Mouse (Mus musculus) ES-E14 (cell line): Measurements from ENCODE around the gene Ttyh2. TPM values are rescaled to one million over a fixed set of nuclear protein-coding genes. Genes with fewer than 3 reads are reported as not detected.
"Not testable (repeated sequence)": the region's sequence is repeated elsewhere in the genome, so short reads cannot be mapped to it uniquely, and the experiment has no call there.

Experiments used
- DNase-seq: peaks from one replicate; pipeline ENCODE4 v3.0.0-alpha.2; 2013; ENCODE audit warnings: low read depth, low spot score
- H3K27ac ChIP-seq: 2 replicates; pipeline ENCODE4 v1.5.1; 2012; ENCODE audit warnings: low read depth, mild to moderate bottlenecking, low read length, moderate library complexity, mixed read lengths; ENCODE audit not compliant: poor library complexity, insufficient read depth, severe bottlenecking
- H3K36me3 ChIP-seq: 2 replicates; pipeline ENCODE4 v1.6.1; 2012; ENCODE audit warnings: mild to moderate bottlenecking, low read length, moderate library complexity, mixed read lengths; ENCODE audit not compliant: control insufficient read depth, poor library complexity, insufficient read depth, severe bottlenecking
- H3K4me1 ChIP-seq, 2 experiments: fragments of 150-350 bp in 1 of 2; sonication (generic) in 1 of 2; 2 replicates each; pipeline ENCODE4 v1.6.1; 2012; ENCODE audit warnings: low read length in 2 of 2, mild to moderate bottlenecking in 1 of 2, mixed read lengths in 1 of 2; ENCODE audit not compliant: control insufficient read depth in 2 of 2, insufficient read depth in 2 of 2, poor library complexity in 1 of 2
- H3K4me3 ChIP-seq, 2 experiments: fragments of 150-350 bp in 1 of 2; sonication (generic) in 1 of 2; 2 replicates each; pipeline ENCODE4 v1.5.1; 2012; ENCODE audit warnings: low read length in 2 of 2, low read depth in 1 of 2, mild to moderate bottlenecking in 1 of 2, mixed read lengths in 1 of 2; ENCODE audit not compliant: insufficient read depth in 1 of 2, poor library complexity in 1 of 2, severe bottlenecking in 1 of 2
- H3K9ac ChIP-seq: 2 replicates; pipeline ENCODE4 v1.6.1; 2012; ENCODE audit warnings: low read depth, mild to moderate bottlenecking, low read length, mixed read lengths; ENCODE audit not compliant: poor library complexity, insufficient read depth, severe bottlenecking
- H3K9me3 ChIP-seq: fragments of 150-350 bp; sonication (generic); 2 replicates; pipeline ENCODE4 v1.6.1; 2012; ENCODE audit warnings: low read depth, mild to moderate bottlenecking, low read length; ENCODE audit not compliant: control insufficient read depth, insufficient read depth
- CHD2 ChIP-seq: IDR thresholded peaks from 2 replicates; pipeline ENCODE4 v1.6.1; 2014; ENCODE audit warnings: mild to moderate bottlenecking, low read depth, low read length, inconsistent platforms
- HCFC1 ChIP-seq: IDR thresholded peaks from 2 replicates; pipeline ENCODE4 v1.6.1; 2012; ENCODE audit warnings: low read length, inconsistent platforms, borderline replicate concordance; ENCODE audit not compliant: insufficient read depth
- MAFK ChIP-seq: IDR thresholded peaks from 2 replicates; pipeline ENCODE4 v1.6.1; 2014; ENCODE audit warnings: mild to moderate bottlenecking, low read depth, low read length, inconsistent platforms; ENCODE audit not compliant: insufficient read depth
- ZC3H11A ChIP-seq: IDR thresholded peaks from 2 replicates; pipeline ENCODE4 v1.6.1; 2012; ENCODE audit warnings: low read depth, mild to moderate bottlenecking, inconsistent platforms, low read length, borderline replicate concordance
- ZNF384 ChIP-seq: IDR thresholded peaks from 2 replicates; pipeline ENCODE4 v1.6.1; 2012; ENCODE audit warnings: low read depth, low read length, inconsistent platforms
- in situ Hi-C, 2 experiments: fragments of 600-800 bp; cut with MboI; formaldehyde crosslinking; loops; one replicate each; pipeline ENCODE4 v1.15.1; 2025; ENCODE audit warnings: low sequenced_read_pairs in 2 of 2, inconsistent platforms in 1 of 2; ENCODE audit not compliant: unreplicated experiment in 2 of 2
- total RNA-seq: library from RNA; depleted of rRNA; stranded (reverse); fragments of 300-350 nt; gene quantifications from 2 replicates; pipeline ENCODE4 v1.2.3, GENCODE M21; 2012

Gene Ttyh2
- total RNA-seq, 1 experiment: 16.7 TPM

DNA sequence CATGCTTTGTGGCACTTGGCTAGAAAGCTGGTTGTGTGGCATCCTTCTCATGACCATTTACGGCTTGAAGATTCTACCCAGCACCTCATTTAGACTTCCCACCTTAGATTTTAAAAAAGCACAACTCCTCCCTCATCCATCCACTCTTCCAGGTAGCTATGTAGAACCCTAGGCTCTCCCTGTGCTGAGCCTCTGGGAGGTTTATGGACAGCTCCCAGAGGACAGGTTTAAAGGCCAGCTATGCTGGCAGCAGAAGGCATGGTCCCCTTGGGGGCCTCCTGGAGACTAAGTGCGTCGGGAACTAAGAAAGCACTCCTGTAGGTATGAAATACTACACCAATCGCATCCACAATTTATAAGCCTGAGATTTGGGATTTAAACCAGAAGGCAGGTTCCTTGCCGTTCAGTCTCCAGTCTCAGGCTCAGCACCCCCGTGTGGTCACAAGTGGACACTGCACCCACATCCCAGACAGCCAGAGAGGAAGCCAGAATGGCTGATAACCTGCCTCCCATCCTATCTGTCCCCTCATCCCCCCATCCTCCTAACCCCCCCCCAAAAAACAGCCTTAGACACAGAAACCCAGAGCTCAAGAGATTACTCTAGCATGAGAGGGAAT, 12.4 kb upstream of the Ttyh2 start:
- DNase-seq: no peak
- Histone ChIP-seq H3K27ac (no peak overlapping the region), H3K9me3 (no peaks in the 10 kb centered on the region), H3K4me3 (no peak overlapping the region), H3K36me3 (no peaks in the 10 kb centered on the region), H3K4me1 (peaks cover 0 to 7% of the 10 kb centered on the region in 2 experiments; a peak in 1 of 4 replicates), H3K9ac (no peak overlapping the region)
- in situ Hi-C loops: no loop called here
- TF ChIP-seq MAFK (no peak), ZNF384 (no peak), CHD2 (no peak), ZC3H11A (no peak), HCFC1 (no peak)

- TF ChIP-seq MAFK: no peak
- no peak for TF ChIP-seq ZNF384
- no peak for TF ChIP-seq HCFC1
- TF ChIP-seq CHD2: no peak
- TF ChIP-seq ZC3H11A: no peak
Observed at GRCm38 (mm10) chr11:114664164-114664563, 11.1 kb upstream of the Ttyh2 start.

GRCm38 (mm10) chr11:114665463-114665862, 9.8 kb upstream of the Ttyh2 start:
- TF ChIP-seq CHD2 (no peak), MAFK (no peak), ZC3H11A (no peak), ZNF384 (no peak), HCFC1 (no peak)
- no peaks in the 10 kb centered on the region for H3K9me3 ChIP-seq
- no peak for DNase-seq
- no peak overlapping the region for H3K27ac ChIP-seq
- in situ Hi-C loops: no loop called here
- no peak overlapping the region for H3K9ac ChIP-seq
- no peak overlapping the region for H3K4me3 ChIP-seq
- peaks cover 0 to 7% of the 10 kb centered on the region in 2 experiments; a peak in 1 of 4 replicates for H3K4me1 ChIP-seq
- H3K36me3 ChIP-seq: peaks cover 17% of the 10 kb centered on the region

More at GRCm38 (mm10) chr11:114664164-114664563, 11.1 kb upstream of the Ttyh2 start:
- no peak overlapping the region for H3K27ac ChIP-seq
- no peak overlapping the region for H3K9ac ChIP-seq
- no peak overlapping the region for H3K4me3 ChIP-seq
- in situ Hi-C loops: no loop called here
- DNase-seq: no peak
- peaks cover 4% of the 10 kb centered on the region for H3K36me3 ChIP-seq
- H3K4me1 ChIP-seq: peaks cover 0 to 7% of the 10 kb centered on the region in 2 experiments; a peak in 1 of 4 replicates
- H3K9me3 ChIP-seq: no peaks in the 10 kb centered on the region

DNA sequence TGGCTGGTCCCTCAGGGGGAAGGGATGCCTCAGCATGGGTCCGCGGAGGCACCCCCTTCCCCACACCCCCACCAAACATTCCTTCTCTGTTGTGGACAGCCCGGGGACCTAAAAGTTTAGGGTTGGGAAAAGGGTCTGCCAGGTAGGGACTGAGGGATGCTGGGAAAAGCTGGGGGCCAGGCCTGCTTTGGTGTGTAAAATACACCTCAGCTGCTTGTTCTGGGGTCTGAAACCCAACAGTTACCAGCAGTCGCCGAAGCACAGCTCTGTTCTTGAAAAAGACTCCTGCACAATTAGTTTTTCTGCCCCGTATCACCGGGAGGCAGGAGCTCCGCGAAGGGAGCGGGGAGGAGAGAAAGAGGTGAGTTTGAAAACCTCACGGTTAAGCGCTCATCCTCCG, 8.4 kb upstream of the Ttyh2 start:
- no peak for TF ChIP-seq ZNF384
- TF ChIP-seq MAFK: no peak
- no peak for TF ChIP-seq CHD2
- TF ChIP-seq ZC3H11A: no peak
- TF ChIP-seq HCFC1: no peak
- Histone ChIP-seq H3K4me3 (peak overlapping the region; percentile 15 to 19; a peak in 2 of 4 replicates), H3K9me3 (no peaks in the 10 kb centered on the region), H3K9ac (peak overlapping the region; percentile 52; the same call in 1 of the 2 replicates), H3K4me1 (peaks cover 0 to 12% of the 10 kb centered on the region in 2 experiments; a peak in 1 of 4 replicates), H3K27ac (no peak overlapping the region), H3K36me3 (peaks cover 29% of the 10 kb centered on the region)
- in situ Hi-C loops: no loop called here
- no peak for DNase-seq

GRCm38 (mm10) chr11:114667236-114667931, 7.8 kb upstream of the Ttyh2 start:
- in situ Hi-C loops: no loop called here
- no peaks in the 10 kb centered on the region for H3K9me3 ChIP-seq
- DNase-seq: no peak
- H3K27ac ChIP-seq: no peak overlapping the region
- peaks cover 35% of the 10 kb centered on the region for H3K36me3 ChIP-seq
- H3K4me1 ChIP-seq: peaks cover 0 to 12% of the 10 kb centered on the region in 2 experiments; a peak in 1 of 4 replicates
- TF ChIP-seq ZNF384 (peak; percentile 41; the same call in 1 of the 2 replicates), CHD2 (no peak)
- no peak overlapping the region for H3K4me3 ChIP-seq
- H3K9ac ChIP-seq: no peak overlapping the region

DNA sequence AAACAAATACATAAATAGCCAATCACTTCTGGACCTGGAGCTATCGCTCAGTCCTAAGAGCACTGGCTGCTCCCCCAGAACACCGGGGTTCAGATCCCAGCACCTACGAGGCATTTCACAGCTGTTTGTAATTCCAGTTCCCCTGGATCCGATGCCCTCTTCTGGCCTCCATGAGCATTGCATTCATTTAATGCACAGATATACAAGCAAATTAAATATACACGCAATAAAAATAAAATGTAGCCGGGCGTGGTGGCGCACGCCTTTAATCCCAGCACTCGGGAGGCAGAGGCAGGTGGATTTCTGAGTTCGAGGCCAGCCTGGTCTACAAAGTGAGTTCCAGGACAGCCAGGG, 7.3 kb upstream of the Ttyh2 start:
- H3K9me3 ChIP-seq, DNase-seq, H3K27ac ChIP-seq, in situ Hi-C loops, H3K9ac ChIP-seq, H3K4me3 ChIP-seq: not testable (repeated sequence)
- H3K36me3 ChIP-seq: peaks cover 40% of the 10 kb centered on the region
- H3K4me1 ChIP-seq: peaks cover 0 to 15% of the 10 kb centered on the region in 2 experiments; a peak in 1 of 4 replicates
